Mouse (Mus musculus) hindbrain, postnatal 0 days (tissue): ENCODE measurements around the gene Kat6b. TPM values are rescaled to one million over a fixed set of nuclear protein-coding genes. Genes with fewer than 3 reads are reported as not detected.
A peak's percentile ranks its signal among the peaks of the same experiment; 100 is the strongest.

Source experiments
- ATAC-seq: fragments of 200-750 bp; cut with Nextera tagmentation; 2 replicates; pipeline ENCODE4 v1.8.0; 2017; ENCODE audit warnings: mild to moderate bottlenecking, moderate TSS enrichment, moderate library complexity
- DNase-seq: peaks from one replicate; pipeline ENCODE4 v3.0.0-alpha.2; 2015; ENCODE audit warnings: low spot score
- H3K27ac ChIP-seq: fragments of 300-500 bp; sonication (generic); 2 replicates; pipeline ENCODE4 v1.5.1; 2014; ENCODE audit warnings: mild to moderate bottlenecking
- H3K27me3 ChIP-seq: fragments of 300-500 bp; sonication (generic); 2 replicates; pipeline ENCODE4 v1.6.1; 2014; ENCODE audit warnings: low read length, mixed read lengths; ENCODE audit not compliant: insufficient read depth
- H3K36me3 ChIP-seq: fragments of 300-500 bp; sonication (generic); 2 replicates; pipeline ENCODE4 v1.6.1; 2014; ENCODE audit warnings: low read length, mixed read lengths; ENCODE audit not compliant: insufficient read depth
- H3K4me1 ChIP-seq: fragments of 300-500 bp; sonication (generic); 2 replicates; pipeline ENCODE4 v1.6.1; 2014; ENCODE audit warnings: antibody characterized with exemption, low read length, mixed read lengths; ENCODE audit not compliant: insufficient read depth
- H3K4me2 ChIP-seq: fragments of 300-500 bp; sonication (generic); 2 replicates; pipeline ENCODE4 v1.6.1; 2014; ENCODE audit warnings: low read depth, mild to moderate bottlenecking, low read length, moderate library complexity, mixed read lengths
- H3K4me3 ChIP-seq: fragments of 300-500 bp; sonication (generic); 2 replicates; pipeline ENCODE4 v1.5.1; 2014; ENCODE audit warnings: low read length
- H3K9ac ChIP-seq: fragments of 300-500 bp; sonication (generic); replicated peaks from 2 replicates; pipeline ENCODE4 v1.6.1; 2014; ENCODE audit warnings: mild to moderate bottlenecking, low read length, moderate library complexity, mixed read lengths
- H3K9me3 ChIP-seq: fragments of 300-500 bp; sonication (generic); 2 replicates; pipeline ENCODE4 v1.6.1; 2016; ENCODE audit warnings: low read length, mixed read lengths
- CTCF ChIP-seq: IDR thresholded peaks from 2 replicates; pipeline ENCODE4 v1.5.1; 2016; ENCODE audit warnings: antibody characterized with exemption, control low read depth, low read depth
- WGBS: fragments of 180-500 bp; shearing (Covaris S2); extraction: QIAGEN DNeasy Blood & Tissue Kit; methylation state at CpG from one replicate; pipeline ENCODE4 v1.1.7; 2014; 5-methylcytosine and 5-hydroxymethylcytosine counted together
- polyA plus RNA-seq: library from polyadenylated mRNA; unstranded; fragments of >200 nt; fragmentation: Nextera tagmentation; extraction: Ambion mirVana; gene quantifications from 2 replicates; pipeline ENCODE4 v1.2.1, GENCODE M21; 2015
- total RNA-seq: library from RNA; depleted of rRNA; stranded (reverse); fragments of >200 nt; gene quantifications from 2 replicates; pipeline ENCODE4 v1.2.3, GENCODE M21; 2014

Gene Kat6b
- total and polyA plus RNA-seq, 2 experiments from 2014 or later: 15.2 to 33.0 TPM

GRCm38 (mm10) chr14:21565541-21566353 is 84.5 kb downstream of the Kat6b start:
- H3K27ac ChIP-seq: no peak overlapping the region
- ATAC-seq: no peak
- no peaks in the 10 kb centered on the region for H3K4me1 ChIP-seq
- no peak for TF ChIP-seq CTCF
- DNase-seq: no peak
- no peak overlapping the region for H3K9ac ChIP-seq
- H3K4me2 ChIP-seq: no peak overlapping the region
- no peaks in the 10 kb centered on the region for H3K36me3 ChIP-seq
- no peaks in the 10 kb centered on the region for H3K9me3 ChIP-seq
- H3K27me3 ChIP-seq: no peaks in the 10 kb centered on the region
- H3K4me3 ChIP-seq: no peak overlapping the region
- 75% methylated on average over 10 of the region's 10 CpGs for WGBS

GRCm38 (mm10) chr14:21567293-21567984 is 86.2 kb downstream of the Kat6b start:
- no peaks in the 10 kb centered on the region for H3K4me1 ChIP-seq
- H3K36me3 ChIP-seq: no peaks in the 10 kb centered on the region
- no peak overlapping the region for H3K4me2 ChIP-seq
- H3K27me3 ChIP-seq: no peaks in the 10 kb centered on the region
- no peak overlapping the region for H3K9ac ChIP-seq
- ATAC-seq: no peak
- no peak for DNase-seq
- H3K9me3 ChIP-seq: no peaks in the 10 kb centered on the region
- WGBS: 85% methylated on average over 7 of the region's 7 CpGs
- no peak overlapping the region for H3K4me3 ChIP-seq
- no peak overlapping the region for H3K27ac ChIP-seq
- no peak for TF ChIP-seq CTCF

- no peak overlapping the region for H3K4me2 ChIP-seq
Measured at GRCm38 (mm10) chr14:21568821-21569220, 87.6 kb downstream of the Kat6b start.

DNA sequence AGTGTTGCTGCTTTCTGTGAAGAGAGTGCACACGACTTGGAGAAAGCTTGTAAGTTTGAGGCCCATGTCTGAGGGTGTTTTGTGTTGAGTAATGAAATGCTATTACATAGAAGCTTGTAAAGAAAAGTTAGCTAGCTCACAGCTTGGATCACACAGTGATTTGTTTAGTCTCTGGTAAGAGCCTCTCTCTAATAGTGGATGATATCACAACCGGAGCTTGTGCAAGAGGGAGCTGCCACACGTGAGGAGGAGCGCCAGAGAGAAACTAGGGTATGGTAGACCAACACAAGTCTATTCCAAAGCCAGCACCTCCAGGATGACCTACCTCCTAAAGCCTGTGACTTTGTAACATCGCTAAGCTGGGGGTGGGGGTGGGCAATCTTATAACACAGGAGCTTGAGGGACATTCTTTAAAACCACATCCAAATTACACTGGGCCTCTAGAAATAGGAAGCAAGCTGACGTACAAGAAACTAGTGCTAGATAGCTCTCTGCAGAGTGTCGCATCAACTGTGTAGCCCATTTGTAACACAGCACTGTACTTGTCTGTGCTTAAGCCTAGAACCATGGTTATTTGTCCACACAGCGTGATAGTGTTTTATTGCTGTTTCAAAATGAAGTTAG is 93.6 kb downstream of the Kat6b start:
- no peaks in the 10 kb centered on the region; the same call in 1 of the 2 replicates for H3K4me1 ChIP-seq
- no peak for DNase-seq
- no peak for TF ChIP-seq CTCF
- no peak overlapping the region for H3K27ac ChIP-seq
- ATAC-seq: no peak
- no peaks in the 10 kb centered on the region for H3K27me3 ChIP-seq
- H3K4me2 ChIP-seq: no peak overlapping the region
- H3K4me3 ChIP-seq: no peak overlapping the region
- WGBS: 87% methylated on average over 8 of the region's 8 CpGs
- H3K36me3 ChIP-seq: no peaks in the 10 kb centered on the region
- H3K9me3 ChIP-seq: no peaks in the 10 kb centered on the region
- no peak overlapping the region for H3K9ac ChIP-seq

More at GRCm38 (mm10) chr14:21568821-21569220, 87.6 kb downstream of the Kat6b start:
- H3K4me1 ChIP-seq: no peaks in the 10 kb centered on the region
- TF ChIP-seq CTCF: no peak
- 71% methylated on average over 7 of the region's 7 CpGs for WGBS
- H3K36me3 ChIP-seq: no peaks in the 10 kb centered on the region
- no peak overlapping the region for H3K4me3 ChIP-seq
- H3K27ac ChIP-seq: peak overlapping the region; percentile 8; the same call in 1 of the 2 replicates
- H3K27me3 ChIP-seq: no peaks in the 10 kb centered on the region
- peak; percentile 35 for DNase-seq
- no peaks in the 10 kb centered on the region for H3K9me3 ChIP-seq
- no peak overlapping the region for H3K9ac ChIP-seq
- no peak for ATAC-seq

GRCm38 (mm10) chr14:21576867-21577266 is 95.6 kb downstream of the Kat6b start:
- WGBS: 69% methylated on average over 8 of the region's 8 CpGs
- no peak overlapping the region for H3K4me3 ChIP-seq

DNA sequence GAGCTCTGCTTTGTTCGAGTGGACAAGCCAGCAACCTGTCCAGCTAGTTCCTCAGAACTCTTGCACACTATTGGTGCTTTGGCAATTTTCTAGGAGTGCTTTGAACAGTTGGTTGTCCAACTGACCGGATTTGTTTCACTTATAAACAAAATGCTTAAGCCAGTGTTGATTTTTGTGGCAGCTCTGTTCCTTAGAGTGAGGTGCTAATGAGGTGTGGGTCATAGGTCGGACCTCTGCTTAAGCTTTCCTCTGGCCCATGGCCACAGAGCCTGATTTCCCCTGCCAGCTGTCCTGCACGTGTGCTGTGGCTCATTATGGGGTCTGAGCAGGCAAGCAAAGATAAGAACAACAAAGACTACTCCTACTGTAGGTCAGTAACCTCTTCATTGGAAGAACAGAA is 100.0 kb downstream of the Kat6b start:
- H3K27ac ChIP-seq: no peak overlapping the region
- 30% methylated on average over 4 of the region's 4 CpGs for WGBS
- H3K36me3 ChIP-seq: no peaks in the 10 kb centered on the region
- H3K4me2 ChIP-seq: no peak overlapping the region
- no peak for TF ChIP-seq CTCF
- H3K9me3 ChIP-seq: no peaks in the 10 kb centered on the region
- DNase-seq (peak; percentile 40), ATAC-seq (no peak)
- H3K4me1 ChIP-seq: peaks cover 12% of the 10 kb centered on the region
- H3K27me3 ChIP-seq: no peaks in the 10 kb centered on the region
- H3K4me3 ChIP-seq: no peak overlapping the region
- H3K9ac ChIP-seq: no peak overlapping the region

More at GRCm38 (mm10) chr14:21576867-21577266, 95.6 kb downstream of the Kat6b start:
- Histone ChIP-seq H3K27ac (no peak overlapping the region), H3K27me3 (no peaks in the 10 kb centered on the region), H3K4me1 (no peaks in the 10 kb centered on the region; the same call in 1 of the 2 replicates), H3K36me3 (no peaks in the 10 kb centered on the region), H3K4me2 (no peak overlapping the region), H3K9me3 (no peaks in the 10 kb centered on the region), H3K9ac (no peak overlapping the region)
- TF ChIP-seq CTCF: no peak
- ATAC-seq (no peak), DNase-seq (no peak)
